Mouse (Mus musculus) CH12.LX (cell line): Measurements from ENCODE around the gene Map1a.

Experiments
- MAZ ChIP-seq: IDR thresholded peaks from 2 replicates; pipeline ENCODE4 v1.6.1; 2012; ENCODE audit warnings: low read depth, mild to moderate bottlenecking, inconsistent platforms, low read length, improper control_type of control experiment, moderate library complexity
- POLR2A ChIP-seq: IDR thresholded peaks from 2 replicates; pipeline ENCODE4 v1.6.1; 2011; ENCODE audit warnings: low read depth, mild to moderate bottlenecking, improper control_type of control experiment, low read length

DNA sequence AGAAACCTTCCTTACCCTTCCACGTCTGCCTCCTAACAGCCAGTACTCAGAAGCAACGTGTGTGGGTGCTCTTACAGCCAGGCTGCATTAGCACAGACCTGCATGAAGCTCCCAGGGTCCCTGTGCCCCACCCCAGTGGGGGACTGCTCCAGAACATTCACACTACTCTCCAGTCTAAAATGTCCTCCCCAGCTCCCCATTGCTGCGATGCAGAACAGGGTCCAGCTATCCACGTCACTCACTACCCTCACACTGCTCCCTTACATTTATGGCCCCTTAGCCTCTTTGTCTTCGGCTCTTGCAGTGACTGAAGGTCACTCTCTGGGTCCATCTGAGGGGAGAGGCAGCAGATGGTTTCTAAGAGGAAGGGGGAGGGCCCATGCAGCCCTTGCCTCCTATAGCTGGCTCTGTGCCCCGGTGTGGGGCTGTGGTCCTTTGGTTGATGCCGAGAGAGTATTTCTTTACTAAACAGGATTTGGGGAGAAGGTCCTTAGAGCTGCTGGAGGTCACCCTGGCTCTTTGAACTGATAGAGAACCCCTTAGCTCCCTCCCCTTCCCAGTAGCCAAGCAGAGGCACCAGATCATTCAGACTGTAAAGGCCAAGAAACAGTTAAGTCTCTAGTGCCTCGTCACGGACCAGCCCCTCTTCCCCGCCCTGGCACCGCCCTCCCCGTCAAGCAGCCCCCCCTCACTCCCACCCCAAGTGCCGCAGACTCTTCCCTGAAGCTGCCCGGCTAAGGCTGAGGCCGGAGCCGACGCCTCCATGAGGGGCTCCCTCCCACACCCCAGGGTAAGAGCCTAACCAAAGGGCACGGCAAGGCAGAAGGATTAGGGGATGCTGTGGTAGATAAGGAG lies 5.6 kb downstream of the Map1a start:
- TF ChIP-seq POLR2A = no peak
- TF ChIP-seq MAZ = no peak
